Mouse (Mus musculus) kidney, adult 2 months (tissue): ENCODE measurements around the gene Adtrp. TPM values are rescaled to one million over a fixed set of nuclear protein-coding genes. Genes with fewer than 3 reads are reported as not detected.

ENCODE experiments used
- DNase-seq: peaks from one replicate; pipeline ENCODE4 v3.0.0; 2021
- H3K27ac ChIP-seq: fragments of 200-500 bp; 2 replicates; pipeline ENCODE4 v1.5.1; 2012; ENCODE audit warnings: low read depth, low read length, control low read depth, inconsistent platforms; ENCODE audit not compliant: insufficient read depth
- H3K27me3 ChIP-seq: fragments of 200-500 bp; replicated peaks from 2 replicates; pipeline ENCODE4 v1.6.1; 2012; ENCODE audit warnings: mild to moderate bottlenecking, moderate library complexity, low read length, inconsistent platforms; ENCODE audit not compliant: control insufficient read depth, insufficient read depth
- H3K36me3 ChIP-seq: fragments of 200-500 bp; 2 replicates; pipeline ENCODE4 v1.6.1; 2012; ENCODE audit warnings: mild to moderate bottlenecking, moderate library complexity, low read length, inconsistent platforms; ENCODE audit not compliant: control insufficient read depth, insufficient read depth
- H3K4me1 ChIP-seq: fragments of 200-500 bp; 2 replicates; pipeline ENCODE4 v1.6.1; 2011; ENCODE audit warnings: low read length; ENCODE audit not compliant: control insufficient read depth, insufficient read depth
- H3K4me3 ChIP-seq: fragments of 200-500 bp; 2 replicates; pipeline ENCODE4 v1.5.1; 2011; ENCODE audit warnings: mild to moderate bottlenecking, low read depth, low read length, control low read depth; ENCODE audit not compliant: insufficient read depth
- CTCF ChIP-seq: fragments of 200-500 bp; conservative IDR thresholded peaks from 2 replicates; pipeline ENCODE4 v1.5.1; 2011; ENCODE audit warnings: low read depth, mild to moderate bottlenecking, control low read depth, low read length, moderate library complexity, mixed read lengths; ENCODE audit not compliant: insufficient read depth, insufficient read length
- POLR2A ChIP-seq: fragments of 200-500 bp; IDR thresholded peaks from one replicate; pipeline ENCODE4 v1.6.1; 2011; ENCODE audit warnings: low read depth, low read length, control low read depth
- WGBS: fragments of 180-500 bp; shearing (Covaris S2); methylation state at CpG from one replicate; pipeline ENCODE4 v1.1.7; 2018; 5-methylcytosine and 5-hydroxymethylcytosine counted together
- polyA plus RNA-seq: library from polyadenylated mRNA; depleted of rRNA; stranded (reverse); fragments of >200 nt; gene quantifications from 2 replicates; pipeline ENCODE4 v1.2.3, GENCODE M21; 2012; rRNA removed

Adtrp gene
- polyA plus RNA-seq, 1 experiment: 165 TPM

DNA sequence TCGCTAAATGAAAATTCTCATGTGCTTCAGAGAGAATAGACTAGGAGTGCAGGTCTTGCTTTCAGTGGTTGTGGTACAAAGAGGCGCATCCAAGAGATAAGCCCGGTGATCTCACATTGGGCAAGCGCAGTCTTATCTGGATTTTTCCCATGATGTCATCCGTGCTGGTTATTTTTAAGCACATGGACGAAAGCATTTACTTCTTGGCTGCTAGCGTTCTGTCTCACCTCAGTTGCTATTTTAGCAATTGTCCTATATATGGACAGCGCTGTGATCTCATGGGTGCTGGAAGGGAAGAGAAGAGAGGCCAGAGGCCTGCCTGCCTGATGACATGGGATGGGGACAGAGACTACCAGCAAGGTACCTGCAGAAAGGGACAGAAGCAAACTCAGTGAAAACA, 117.8 kb downstream of the Adtrp start:
- WGBS: 92% methylated on average over 8 of the region's 8 CpGs
- Histone ChIP-seq H3K4me1 (no peaks in the 10 kb centered on the region), H3K27me3 (no peaks in the 10 kb centered on the region), H3K36me3 (no peaks in the 10 kb centered on the region), H3K4me3 (no peak overlapping the region), H3K27ac (no peak overlapping the region)
- DNase-seq: no peak
- no peak for TF ChIP-seq CTCF
- TF ChIP-seq POLR2A: no peak

DNA sequence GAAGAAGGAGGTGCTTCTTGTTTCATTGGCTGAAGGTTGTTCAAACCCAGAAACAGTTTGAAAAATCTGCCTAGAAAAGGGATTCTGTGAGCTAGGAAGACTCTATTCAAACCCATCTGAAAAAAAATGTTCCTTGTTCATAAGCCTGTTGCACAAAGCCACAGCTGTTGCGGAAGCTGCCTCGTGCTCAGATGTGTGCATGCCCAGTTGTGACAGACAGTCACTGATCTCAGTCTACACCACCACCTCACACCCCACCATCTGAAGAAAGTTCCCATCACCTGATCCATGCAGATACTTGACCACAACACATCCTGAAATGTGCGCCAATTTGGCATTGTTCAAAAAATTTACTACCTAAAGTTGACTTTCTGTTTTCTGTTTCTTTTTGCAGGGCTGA, 119.7 kb downstream of the Adtrp start:
- Histone ChIP-seq H3K4me3 (no peak overlapping the region), H3K4me1 (no peaks in the 10 kb centered on the region), H3K27me3 (no peaks in the 10 kb centered on the region), H3K36me3 (no peaks in the 10 kb centered on the region), H3K27ac (no peak overlapping the region)
- 94% methylated on average over 3 of the region's 3 CpGs for WGBS
- TF ChIP-seq POLR2A (no peak), CTCF (no peak)
- no peak for DNase-seq

DNA sequence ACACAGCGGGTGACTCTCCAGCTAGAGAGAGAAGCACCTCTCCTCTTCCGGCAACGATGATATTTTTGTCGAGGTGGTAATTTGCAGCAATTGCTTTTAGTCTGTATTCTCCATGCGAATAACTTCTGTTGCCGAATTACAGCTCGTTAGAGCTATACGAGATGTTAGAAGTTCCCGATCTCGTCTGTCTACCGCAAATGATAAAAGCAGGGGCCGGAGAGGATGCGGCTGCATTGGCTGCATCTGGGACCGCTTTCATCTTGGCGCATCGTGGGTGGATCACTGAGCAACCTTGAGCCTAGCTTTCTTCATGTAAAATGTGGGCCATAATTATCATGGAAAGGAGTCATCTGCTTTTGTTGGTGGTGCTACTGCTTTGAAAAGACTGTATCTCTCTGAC, 128.2 kb downstream of the Adtrp start:
- DNase-seq: no peak
- WGBS: 94% methylated on average over 16 of the region's 16 CpGs

DNA sequence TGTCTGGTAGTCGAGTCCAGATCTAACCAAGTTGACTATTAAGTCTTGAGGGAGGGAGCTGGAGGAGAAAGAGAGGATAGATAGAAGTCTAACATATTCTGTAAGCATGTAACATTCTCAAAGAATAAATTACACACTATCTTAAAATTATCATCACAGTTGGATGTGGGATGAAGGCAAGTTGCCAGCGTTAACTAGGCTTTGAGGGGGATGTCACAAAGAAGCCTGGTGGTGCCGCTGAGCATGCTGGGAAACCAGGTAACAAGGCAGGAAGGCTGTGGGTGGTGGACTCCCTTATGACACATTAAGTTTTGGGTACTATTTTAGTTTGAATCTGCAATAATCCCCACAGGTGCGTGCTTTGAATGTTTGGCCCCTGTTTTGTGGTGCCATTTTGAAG, 129.4 kb downstream of the Adtrp start:
- 93% methylated on average over 4 of the region's 4 CpGs for WGBS
- Histone ChIP-seq H3K36me3 (no peaks in the 10 kb centered on the region), H3K4me3 (no peak overlapping the region), H3K27me3 (no peaks in the 10 kb centered on the region), H3K27ac (no peak overlapping the region), H3K4me1 (no peaks in the 10 kb centered on the region)
- DNase-seq: no peak
- TF ChIP-seq CTCF (no peak), POLR2A (no peak)

More for the DNA sequence above, 128.2 kb downstream of the Adtrp start:
- H3K4me1 ChIP-seq: no peaks in the 10 kb centered on the region
- H3K4me3 ChIP-seq: no peak overlapping the region
- no peaks in the 10 kb centered on the region for H3K36me3 ChIP-seq
- no peaks in the 10 kb centered on the region for H3K27me3 ChIP-seq
- TF ChIP-seq POLR2A: no peak
- no peak for TF ChIP-seq CTCF
- no peak overlapping the region for H3K27ac ChIP-seq

Other genes with a start within 250 kb of the Adtrp start
- 4.0 and 4.2 TPM in 2 replicates for gene Tmem170b, start 241.8 kb downstream of the Adtrp start, polyA plus RNA-seq
- gene Hivep1, start 204.3 kb upstream of the Adtrp start, polyA plus RNA-seq: 15.6 and 17.8 TPM in 2 replicates